8 mouse cellular contexts compared by ENCODE assay signal in the genomic region with DNA sequence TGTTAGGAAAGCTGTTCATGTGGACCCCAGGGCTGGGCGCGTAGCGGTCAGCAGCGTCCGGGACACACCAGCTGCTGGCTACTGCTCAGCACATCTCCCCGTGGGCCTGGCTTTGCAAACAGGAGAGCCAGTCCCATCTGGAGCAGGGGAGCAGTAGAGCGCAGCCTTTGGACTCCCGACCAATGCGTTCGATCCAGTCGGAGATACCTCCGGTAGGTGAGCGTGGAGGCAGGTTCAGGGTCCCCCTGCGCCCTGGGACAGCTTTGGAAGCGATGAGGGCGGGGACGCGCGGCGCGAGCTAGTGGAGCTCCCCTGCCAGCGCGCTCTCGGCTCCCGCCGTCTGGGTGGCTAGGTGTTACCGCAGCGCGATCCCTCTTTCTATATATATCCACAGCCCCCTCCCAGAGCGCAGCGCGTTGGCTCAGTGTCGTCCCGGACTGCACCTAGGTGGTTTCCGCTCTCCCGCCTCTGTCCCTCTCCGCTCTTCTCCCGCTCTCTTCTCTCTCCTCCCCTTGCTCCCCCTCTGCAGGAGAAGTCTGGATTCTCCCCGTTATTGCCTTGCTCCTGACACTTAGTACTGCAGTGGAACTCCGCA. TPM values are rescaled to one million over a fixed set of nuclear protein-coding genes. Genes with fewer than 3 reads are reported as not detected.
DNase-seq lines count a peak whose midpoint lies in the region; ATAC-seq and TF ChIP-seq lines count a peak whose summit lies in the region.

A gene (minus strand): TSS at position 357 of the 595 bp plus-strand sequence.

- peak within 1 kb of the TSS; percentile 96 for H3K27ac ChIP-seq in cerebellum, adult 2 months (ENCODE audit: insufficient read depth, low read length)
- no peak within 1 kb of the TSS for H3K27ac ChIP-seq in hindbrain, embryonic 13.5 days
- no peak within 1 kb of the TSS for H3K27ac ChIP-seq in midbrain, embryonic 14.5 days (replicated peaks; ENCODE audit: low read depth, low read length)

- H3K4me3 ChIP-seq in cerebellum, adult 2 months (replicated peaks; ENCODE audit: insufficient read depth, low read depth, low read length) = peak within 1 kb of the TSS; percentile 94
- peak within 1 kb of the TSS; percentile 56 for H3K4me3 ChIP-seq in hindbrain, embryonic 13.5 days
- peak within 1 kb of the TSS; percentile 52 for H3K4me3 ChIP-seq in midbrain, embryonic 14.5 days (replicated peaks; ENCODE audit: low read depth, low read length)

- peak within 1 kb of the TSS; percentile 84 for H3K4me2 ChIP-seq in hindbrain, embryonic 13.5 days
- H3K4me2 ChIP-seq in midbrain, embryonic 14.5 days (ENCODE audit: low read length) = peak within 1 kb of the TSS; percentile 83

- TF ChIP-seq POLR2A in cerebellum, adult 2 months (IDR thresholded peaks at IDR 0.05; ENCODE audit: borderline replicate concordance, insufficient read depth, low read length) = peak; percentile 47; the same call in 1 of the 2 replicates

- WGBS in cerebellum, adult 2 months = under 1% methylated on average over 40 of the region's 40 CpGs
- under 1% methylated on average over 40 of the region's 40 CpGs for WGBS in hindbrain, embryonic 13.5 days
- WGBS in midbrain, embryonic 14.5 days = under 1% methylated on average over 40 of the region's 40 CpGs

- H3K9me3 ChIP-seq in hindbrain, embryonic 13.5 days = no peaks in the 10 kb centered on the region
- H3K9me3 ChIP-seq in midbrain, embryonic 14.5 days (ENCODE audit: control insufficient read depth, low read length) = no peaks in the 10 kb centered on the region

- DNase-seq in layer of hippocampus, adult 18-20 months (ENCODE audit: low spot score in 2 of 2) = no peak
- no peak for DNase-seq in layer of hippocampus, adult 9-11 months
- peak; percentile 73 to 75 for DNase-seq in cerebellum, adult 2 months
- peak; percentile 26 for DNase-seq in forelimb bud, embryonic 11.5 days (ENCODE audit: low read depth, low spot score)
- DNase-seq in left cerebral cortex, postnatal 36 days (ENCODE audit: low spot score in 2 of 2) = peak; percentile 31 to 55
- DNase-seq in midbrain, embryonic 14.5 days = peak; percentile 75
- peak; percentile 28 for DNase-seq in yolk sac, embryonic 10.5 days (ENCODE audit: low spot score)

- no peak for TF ChIP-seq CTCF in cerebellum, adult 2 months (IDR thresholded peaks at IDR 0.05; ENCODE audit: borderline replicate concordance, insufficient read depth, low read depth, low read length)

- ATAC-seq in hindbrain, embryonic 13.5 days (ENCODE audit: low FRiP score) = peak; percentile 81
- peak; percentile 64; the same call in 1 of the 2 replicates for ATAC-seq in midbrain, embryonic 14.5 days (ENCODE audit: low FRiP score, low TSS enrichment)

- intact Hi-C loops in left cerebral cortex, postnatal 36 days (cut with DNase I) = loop anchor here (5.0 kb wide), 1 partner anchor 46 kb away; no protein-coding TSS in a partner anchor

- peaks cover 3% of the 10 kb centered on the region; the same call in 1 of the 2 replicates for H3K4me1 ChIP-seq in cerebellum, adult 2 months (ENCODE audit: control insufficient read depth, insufficient read depth, low read length)
- peaks cover 15% of the 10 kb centered on the region for H3K4me1 ChIP-seq in hindbrain, embryonic 13.5 days (replicated peaks)
- H3K4me1 ChIP-seq in midbrain, embryonic 14.5 days (ENCODE audit: control insufficient read depth, insufficient read depth, low read length) = 0 out of 2 replicates have a peak, but pooled peaks cover 4% of the 10 kb centered on the region

- no peaks in the 10 kb centered on the region for H3K27me3 ChIP-seq in cerebellum, adult 2 months (ENCODE audit: control insufficient read depth, insufficient read depth, low read length)
- H3K27me3 ChIP-seq in hindbrain, embryonic 13.5 days = peaks cover 18% of the 10 kb centered on the region
- H3K27me3 ChIP-seq in midbrain, embryonic 14.5 days (ENCODE audit: control insufficient read depth, insufficient read depth, low read length) = no peaks in the 10 kb centered on the region

- H3K9ac ChIP-seq in hindbrain, embryonic 13.5 days = peak within 1 kb of the TSS; percentile 77
- H3K9ac ChIP-seq in midbrain, embryonic 14.5 days (replicated peaks; ENCODE audit: low read length) = peak within 1 kb of the TSS; percentile 64

- H3K36me3 ChIP-seq in hindbrain, embryonic 13.5 days = no peaks in the 10 kb centered on the region
- H3K36me3 ChIP-seq in midbrain, embryonic 14.5 days (ENCODE audit: control insufficient read depth, insufficient read depth, low read length) = no peaks in the 10 kb centered on the region

RNA-seq across cellular contexts. Expression of the gene that starts here (rescaled TPM):
- total RNA-seq in layer of hippocampus, adult 18-20 months (2021) = 100 to 1,000 TPM; 146 to 159 TPM
- polyA plus RNA-seq in cerebellum, adult 2 months (2012; rRNA removed) = 188 and 204 TPM in 2 replicates
- polyA plus RNA-seq in hindbrain, embryonic 13.5 days (2015; fragmentation: Nextera tagmentation; extraction: Ambion mirVana) = 13.5 and 13.9 TPM in 2 replicates
- total RNA-seq in left cerebral cortex, postnatal 36 days (2021) = 100 to 1,000 TPM; 146 to 182 TPM
- polyA plus RNA-seq in midbrain, embryonic 14.5 days (2014; fragmentation: Nextera tagmentation; extraction: Ambion mirVana) = 11.3 and 15.4 TPM in 2 replicates

Comparison
In these comparisons a context has a peak if more than half of its experiments do, and no peak if none do; other contexts are left out.
1. RNA of the gene that starts here (polyA plus RNA-seq): 188 to 204 TPM in cerebellum, adult 2 months; 13.5 to 13.9 TPM in hindbrain, embryonic 13.5 days and 11.3 to 15.4 TPM in midbrain, embryonic 14.5 days; every median in the first group is over 10 times any median in the second.
2. DNase-seq: peak in cerebellum, adult 2 months (2 of 2), forelimb bud, embryonic 11.5 days (single experiment), left cerebral cortex, postnatal 36 days (2 of 2), midbrain, embryonic 14.5 days (single experiment) and yolk sac, embryonic 10.5 days (single experiment); none in layer of hippocampus, adult 18-20 months (0 of 2) and layer of hippocampus, adult 9-11 months (single experiment).
3. Peak in every context shown above with its lines, with median percentiles within 50 percentile points of each other: H3K4me3 ChIP-seq.